Mouse (Mus musculus): Measurements from ENCODE around the gene Ulk1.

GRCm38 (mm10) chr5:110778263-110778662, 31.6 kb downstream of the Ulk1 start:
- no peak for TF ChIP-seq GATA1 (IDR thresholded peaks at IDR 0.05; ENCODE audit: low read length)
- TF ChIP-seq TAL1 (IDR thresholded peaks at IDR 0.05; ENCODE audit: low read length), result no peak
